9 mouse cellular contexts compared by ENCODE assay signal in the genomic region with DNA sequence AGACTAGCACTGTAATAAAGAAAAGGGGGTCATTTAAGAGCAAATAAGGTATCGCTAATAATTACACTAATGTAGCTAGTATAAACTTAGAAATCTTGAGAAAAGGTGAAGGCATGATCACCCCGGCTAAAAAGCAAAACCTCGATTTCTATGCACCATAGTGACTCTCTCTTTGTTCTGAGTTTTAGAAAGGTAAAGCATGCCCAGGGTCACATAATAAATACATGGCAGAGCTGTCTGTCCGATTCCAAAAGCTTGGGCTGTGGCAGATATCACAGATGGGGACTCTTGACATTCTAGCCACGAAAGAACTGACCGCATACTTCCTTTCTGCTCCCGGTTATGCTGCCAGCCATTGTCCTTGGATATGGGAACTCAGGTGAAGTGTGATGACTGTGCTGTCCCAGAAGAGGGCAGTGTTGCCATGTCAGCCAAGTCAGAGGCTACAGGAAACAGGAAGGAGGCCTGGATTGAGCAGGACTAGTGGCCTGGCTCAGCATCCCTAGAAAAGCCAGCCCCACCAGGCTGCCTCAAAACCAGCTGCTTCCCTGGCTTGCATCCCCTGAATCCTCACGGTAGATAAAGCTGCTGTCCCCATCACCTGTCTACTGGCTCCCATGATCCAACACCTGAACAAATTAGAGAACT.
DNase-seq lines count a peak whose midpoint lies in the region; ATAC-seq and TF ChIP-seq lines count a peak whose summit lies in the region.
"Had no signal": no experiment of that assay in that cellular context is flagged by ENCODE, and none has a peak within 500 bp of the region (broad histone marks: within the 10 kb centered on the region; RNA-seq: fewer than 3 reads in every experiment).

No protein-coding gene starts in this region.

- no peak overlapping the region for H3K9ac ChIP-seq in embryonic facial prominence, embryonic 14.5 days (ENCODE audit: low read depth, low read length)
- H3K9ac ChIP-seq in hindbrain, postnatal 0 days (replicated peaks; ENCODE audit: low read length): no peak overlapping the region
- H3K9ac ChIP-seq in lung, embryonic 15.5 days: no peak overlapping the region
- H3K9ac ChIP-seq: heart, embryonic 13.5 days had no signal

- TF ChIP-seq CTCF in hindbrain, postnatal 0 days (IDR thresholded peaks at IDR 0.05; ENCODE audit: low read depth): peak; percentile 93

- no peaks in the 10 kb centered on the region for H3K4me1 ChIP-seq in embryonic facial prominence, embryonic 14.5 days (ENCODE audit: control insufficient read depth, insufficient read depth, low read length)
- H3K4me1 ChIP-seq in hindbrain, postnatal 0 days (ENCODE audit: insufficient read depth, low read length): no peaks in the 10 kb centered on the region; the same call in 1 of the 2 replicates
- H3K4me1 ChIP-seq in lung, embryonic 15.5 days: no peaks in the 10 kb centered on the region

- DNase-seq in heart, adult 18-20 months: peak; percentile 8 to 19
- DNase-seq in heart, adult 8-10 months (ENCODE audit: low spot score): no peak
- peak; percentile 53 for DNase-seq in adrenal gland, postnatal 14 days
- DNase-seq in embryonic facial prominence, embryonic 14.5 days (ENCODE audit: low spot score): peak; percentile 55
- DNase-seq in hindbrain, postnatal 0 days (ENCODE audit: low spot score): peak; percentile 84
- peak; percentile 11 for DNase-seq in retina, postnatal 7 days (ENCODE audit: low read depth, low spot score)
- DNase-seq in natural killer cell, adult 2 months (ENCODE audit: low spot score in 2 of 2): no peak

- no peaks in the 10 kb centered on the region for H3K9me3 ChIP-seq in embryonic facial prominence, embryonic 14.5 days (ENCODE audit: control insufficient read depth, low read length)
- H3K9me3 ChIP-seq in hindbrain, postnatal 0 days (ENCODE audit: low read length): no peaks in the 10 kb centered on the region
- no peaks in the 10 kb centered on the region for H3K9me3 ChIP-seq in lung, embryonic 15.5 days
- H3K9me3 ChIP-seq: heart, embryonic 13.5 days had no signal

- peak; percentile 79 for ATAC-seq in embryonic facial prominence, embryonic 14.5 days (ENCODE audit: low read depth)
- ATAC-seq in hindbrain, postnatal 0 days: peak; percentile 95
- ATAC-seq in lung, embryonic 15.5 days (ENCODE audit: borderline replicate concordance, extremely low read depth, low FRiP score, low TSS enrichment): peak; percentile 23; the same call in 1 of the 2 replicates

- H3K4me3 ChIP-seq in embryonic facial prominence, embryonic 14.5 days (ENCODE audit: low read depth, low read length): no peak overlapping the region
- no peak overlapping the region for H3K4me3 ChIP-seq in hindbrain, postnatal 0 days (ENCODE audit: low read length)
- H3K4me3 ChIP-seq in lung, embryonic 15.5 days: no peak overlapping the region
- H3K4me3 ChIP-seq: heart, embryonic 13.5 days had no signal

- 44% methylated on average over 8 of the region's 8 CpGs for WGBS in embryonic facial prominence, embryonic 14.5 days
- WGBS in hindbrain, postnatal 0 days: 43% methylated on average over 8 of the region's 8 CpGs
- WGBS in lung, embryonic 15.5 days: 43% methylated on average over 8 of the region's 8 CpGs

- H3K4me2 ChIP-seq in embryonic facial prominence, embryonic 14.5 days (ENCODE audit: low read depth, low read length): no peak overlapping the region
- no peak overlapping the region for H3K4me2 ChIP-seq in hindbrain, postnatal 0 days (ENCODE audit: low read depth, low read length)
- no peak overlapping the region for H3K4me2 ChIP-seq in lung, embryonic 15.5 days
- H3K4me2 ChIP-seq: heart, embryonic 13.5 days had no signal

- H3K27me3 ChIP-seq in embryonic facial prominence, embryonic 14.5 days (replicated peaks; ENCODE audit: control insufficient read depth, insufficient read depth, low read length): no peaks in the 10 kb centered on the region
- H3K27me3 ChIP-seq in hindbrain, postnatal 0 days (ENCODE audit: insufficient read depth, low read length): no peaks in the 10 kb centered on the region
- H3K27me3 ChIP-seq in lung, embryonic 15.5 days: no peaks in the 10 kb centered on the region
- H3K27me3 ChIP-seq: heart, embryonic 13.5 days had no signal

- H3K27ac ChIP-seq in embryonic facial prominence, embryonic 14.5 days (replicated peaks; ENCODE audit: low read depth, low read length): no peak overlapping the region
- H3K27ac ChIP-seq in hindbrain, postnatal 0 days: peak overlapping the region; percentile 32; the same call in 1 of the 2 replicates
- H3K27ac ChIP-seq in lung, embryonic 15.5 days: no peak overlapping the region
- H3K27ac ChIP-seq: heart, embryonic 13.5 days had no signal

- no peaks in the 10 kb centered on the region for H3K36me3 ChIP-seq in embryonic facial prominence, embryonic 14.5 days (ENCODE audit: control insufficient read depth, insufficient read depth, low read length)
- no peaks in the 10 kb centered on the region for H3K36me3 ChIP-seq in hindbrain, postnatal 0 days (ENCODE audit: insufficient read depth, low read length)
- no peaks in the 10 kb centered on the region for H3K36me3 ChIP-seq in lung, embryonic 15.5 days
- H3K36me3 ChIP-seq: heart, embryonic 13.5 days had no signal

Comparison
In these comparisons a context has a peak if more than half of its experiments do, and no peak if none do; other contexts are left out.
1. DNase-seq: peak in heart, adult 18-20 months (2 of 2), adrenal gland, postnatal 14 days (single experiment), embryonic facial prominence, embryonic 14.5 days (single experiment), hindbrain, postnatal 0 days (single experiment) and retina, postnatal 7 days (single experiment); none in heart, adult 8-10 months (single experiment) and natural killer cell, adult 2 months (0 of 2).
2. ATAC-seq: peak in every context shown above with its lines; median percentile 95 in hindbrain, postnatal 0 days; 79 in embryonic facial prominence, embryonic 14.5 days; 23 in lung, embryonic 15.5 days.